Mouse (Mus musculus) gastrocnemius, adult 2 months (tissue): ENCODE data around the gene Car9. TPM values are rescaled to one million over a fixed set of nuclear protein-coding genes. Genes with fewer than 3 reads are reported as not detected.
"Not testable (repeated sequence)": the region's sequence is repeated elsewhere in the genome, so short reads cannot be mapped to it uniquely, and the experiment has no call there.

Experiments used
- DNase-seq: peaks from one replicate; pipeline ENCODE4 v3.0.0; 2022
- H3K27ac ChIP-seq: fragments of 200-600 bp; 2 replicates; pipeline ENCODE4 v1.8.1; 2022; ENCODE audit warnings: mild to moderate bottlenecking
- H3K4me3 ChIP-seq: fragments of 200-600 bp; 2 replicates; pipeline ENCODE4 v1.8.1; 2022; ENCODE audit warnings: mild to moderate bottlenecking, moderate library complexity
- CTCF ChIP-seq: fragments of 200-600 bp; IDR thresholded peaks from 2 replicates; pipeline ENCODE4 v1.8.1; 2022; ENCODE audit warnings: antibody characterized with exemption, mild to moderate bottlenecking, moderate library complexity
- intact Hi-C: fragments of 180-260 bp; cut with DNase I; formaldehyde crosslinking; loops from one replicate; pipeline ENCODE4 v1.15.1; 2025
- total RNA-seq, 2 experiments: library from RNA; stranded (reverse); gene quantifications; 2 replicates each; pipeline ENCODE4 v1.2.3; 2021

The Car9 gene
- total RNA-seq, 2 experiments from 2014 or later: 3.7 to 4.8 TPM

GRCm38 (mm10) chr4:43546375-43547047 is 39.7 kb downstream of the Car9 start:
- Histone ChIP-seq H3K4me3 (no peak overlapping the region), H3K27ac (no peak overlapping the region)
- no peak for TF ChIP-seq CTCF
- intact Hi-C loops: no loop called here
- peak; percentile 13 for DNase-seq

- intact Hi-C loops: no loop called here
- Histone ChIP-seq H3K27ac (no peak overlapping the region), H3K4me3 (no peak overlapping the region)
- DNase-seq: no peak
- no peak for TF ChIP-seq CTCF
These were observed 40.4 kb downstream of the Car9 start for GRCm38 (mm10) chr4:43547160-43547559.

GRCm38 (mm10) chr4:43549055-43549454 is 42.3 kb downstream of the Car9 start:
- intact Hi-C loops: no loop called here
- peak; percentile 10 for DNase-seq
- H3K27ac ChIP-seq: no peak overlapping the region
- TF ChIP-seq CTCF: no peak
- H3K4me3 ChIP-seq: no peak overlapping the region

GRCm38 (mm10) chr4:43551854-43552253 is 45.1 kb downstream of the Car9 start:
- not testable (repeated sequence) for H3K27ac ChIP-seq, DNase-seq, H3K4me3 ChIP-seq
- peak; percentile 42 for TF ChIP-seq CTCF
- intact Hi-C loops: loop anchor here (10.0 kb wide), 1 partner anchor 517 kb away; the partner anchor contains the start of gene Stoml2

GRCm38 (mm10) chr4:43552437-43552836 is 45.7 kb downstream of the Car9 start:
- H3K27ac ChIP-seq: no peak overlapping the region
- TF ChIP-seq CTCF: no peak
- DNase-seq: no peak
- intact Hi-C loops: loop anchor here (10.0 kb wide), 1 partner anchor 518 kb away; the partner anchor contains the start of gene Stoml2
- H3K4me3 ChIP-seq: no peak overlapping the region

GRCm38 (mm10) chr4:43553891-43554290 is 47.1 kb downstream of the Car9 start:
- no peak for TF ChIP-seq CTCF
- no peak overlapping the region for H3K27ac ChIP-seq
- H3K4me3 ChIP-seq: no peak overlapping the region
- intact Hi-C loops: loop anchor here (10.0 kb wide), 1 partner anchor 519 kb away; the partner anchor contains the start of gene Stoml2
- DNase-seq: no peak

GRCm38 (mm10) chr4:43555926-43556325 is 49.2 kb downstream of the Car9 start:
- DNase-seq: no peak
- H3K4me3 ChIP-seq: no peak overlapping the region
- intact Hi-C loops: loop anchor here (2.0 to 10.0 kb wide), 2 partner anchors 13 to 521 kb away; partner anchors contain the start of gene Stoml2
- no peak for TF ChIP-seq CTCF
- H3K27ac ChIP-seq: no peak overlapping the region

- intact Hi-C loops: loop anchor here (10.0 kb wide), 1 partner anchor 523 kb away; the partner anchor contains the start of gene Stoml2
- H3K27ac ChIP-seq: peak overlapping the region; percentile 99
- no peak for DNase-seq
- no peak for TF ChIP-seq CTCF
- H3K4me3 ChIP-seq: peak overlapping the region; percentile 83
These were observed 51.4 kb downstream of the Car9 start for GRCm38 (mm10) chr4:43558028-43558630.

GRCm38 (mm10) chr4:43558631-43559356 is 52.0 kb downstream of the Car9 start:
- intact Hi-C loops: loop anchor here (10.0 kb wide), 1 partner anchor 524 kb away; the partner anchor contains the start of gene Stoml2

GRCm38 (mm10) chr4:43559519-43560242 is 52.9 kb downstream of the Car9 start:
- H3K27ac ChIP-seq: peak overlapping the region; percentile 99
- no peak for TF ChIP-seq CTCF
- DNase-seq: no peak
- intact Hi-C loops: loop anchor here (5.0 to 10.0 kb wide), 2 partner anchors 98 to 525 kb away; partner anchors contain the start of genes Hint2 and Stoml2
- H3K4me3 ChIP-seq: peak overlapping the region; percentile 83

More at GRCm38 (mm10) chr4:43558631-43559356, 52.0 kb downstream of the Car9 start:
- Histone ChIP-seq H3K4me3 (peak overlapping the region; percentile 83), H3K27ac (peak overlapping the region; percentile 99)
- TF ChIP-seq CTCF: no peak
- DNase-seq: peak; percentile 68

GRCm38 (mm10) chr4:43560243-43560611 is 53.5 kb downstream of the Car9 start:
- Histone ChIP-seq H3K4me3 (peak overlapping the region; percentile 83), H3K27ac (peak overlapping the region; percentile 99)
- TF ChIP-seq CTCF: no peak
- DNase-seq: peak; percentile 66
- intact Hi-C loops: loop anchor here (5.0 kb wide), 1 partner anchor 97 kb away; the partner anchor contains the start of gene Hint2

- Histone ChIP-seq H3K4me3 (peak overlapping the region; percentile 83), H3K27ac (peak overlapping the region; percentile 99)
- TF ChIP-seq CTCF: no peak
- no peak for DNase-seq
- intact Hi-C loops: loop anchor here (5.0 kb wide), 1 partner anchor 96 kb away; the partner anchor contains the start of gene Hint2
These were observed 54.2 kb downstream of the Car9 start for GRCm38 (mm10) chr4:43560976-43561375.
